Mouse (Mus musculus) MEL (cell line): ENCODE results near the gene Marveld2.

ENCODE experiments used
- CHD2 ChIP-seq: IDR thresholded peaks from 2 replicates; pipeline ENCODE4 v1.6.1; 2011; ENCODE audit warnings: low read length, improper control_type of control experiment
- CTCF ChIP-seq, 3 experiments: IDR thresholded peaks in 2 of 3; conservative IDR thresholded peaks in 1 of 3; 2 replicates each; pipeline ENCODE4 v1.5.1; 2011 to 2012; ENCODE audit warnings: low read length in 3 of 3, low read depth in 2 of 3, mild to moderate bottlenecking in 2 of 3, improper control_type of control experiment in 1 of 3, inconsistent platforms in 1 of 3, mixed read lengths in 1 of 3, moderate library complexity in 1 of 3; ENCODE audit not compliant: control insufficient read depth in 1 of 3, insufficient read depth in 1 of 3, poor library complexity in 1 of 3, severe bottlenecking in 1 of 3
- EP300 ChIP-seq, 2 experiments: IDR thresholded peaks; 2 replicates each; pipeline ENCODE4 v1.6.1; 2011; ENCODE audit warnings: improper control_type of control experiment in 2 of 2, low read length in 2 of 2, low read depth in 1 of 2, mild to moderate bottlenecking in 1 of 2
- HCFC1 ChIP-seq: IDR thresholded peaks from 2 replicates; pipeline ENCODE4 v1.6.1; 2012; ENCODE audit warnings: low read depth, mild to moderate bottlenecking, inconsistent platforms, low read length, improper control_type of control experiment, moderate library complexity
- MAX ChIP-seq: IDR thresholded peaks from 2 replicates; pipeline ENCODE4 v1.6.1; 2011; ENCODE audit warnings: low read length, improper control_type of control experiment
- MAZ ChIP-seq: IDR thresholded peaks from 2 replicates; pipeline ENCODE4 v1.6.1; 2012; ENCODE audit warnings: low read depth, mild to moderate bottlenecking, inconsistent platforms, low read length, improper control_type of control experiment
- MEF2A ChIP-seq: IDR thresholded peaks from 2 replicates; pipeline ENCODE4 v1.6.1; 2014; ENCODE audit warnings: low read depth, mild to moderate bottlenecking, inconsistent platforms, low read length, improper control_type of control experiment; ENCODE audit not compliant: poor library complexity, insufficient replicate concordance, severe bottlenecking; ENCODE audit errors: extremely low read depth
- POLR2A ChIP-seq, 2 experiments: IDR thresholded peaks; 2 replicates each; pipeline ENCODE4 v1.6.1; 2011 to 2012; ENCODE audit warnings: low read length in 2 of 2, mild to moderate bottlenecking in 2 of 2, control low read depth in 1 of 2, improper control_type of control experiment in 1 of 2, low read depth in 1 of 2, moderate library complexity in 1 of 2; ENCODE audit not compliant: control insufficient read depth in 1 of 2, insufficient read depth in 1 of 2, poor library complexity in 1 of 2
- SIN3A ChIP-seq: IDR thresholded peaks from 2 replicates; pipeline ENCODE4 v1.6.1; 2012; ENCODE audit warnings: low read length, improper control_type of control experiment, inconsistent platforms
- TCF12 ChIP-seq: IDR thresholded peaks from 2 replicates; pipeline ENCODE4 v1.6.1; 2014; ENCODE audit warnings: low read depth, mild to moderate bottlenecking, inconsistent platforms, low read length, improper control_type of control experiment, moderate library complexity
- UBTF ChIP-seq: IDR thresholded peaks from 2 replicates; pipeline ENCODE4 v1.6.1; 2012; ENCODE audit warnings: low read depth, mild to moderate bottlenecking, inconsistent platforms, low read length, improper control_type of control experiment, moderate library complexity, borderline replicate concordance; ENCODE audit not compliant: insufficient read depth
- USF2 ChIP-seq, 2 experiments: IDR thresholded peaks; 2 replicates each; pipeline ENCODE4 v1.6.1; 2011 to 2012; ENCODE audit warnings: improper control_type of control experiment in 2 of 2, low read length in 2 of 2, borderline replicate concordance in 1 of 2, inconsistent platforms in 1 of 2, low read depth in 1 of 2, mild to moderate bottlenecking in 1 of 2; ENCODE audit not compliant: insufficient read depth in 1 of 2
- ZMIZ1 ChIP-seq: IDR thresholded peaks from 2 replicates; pipeline ENCODE4 v1.6.1; 2012; ENCODE audit warnings: low read depth, mild to moderate bottlenecking, inconsistent platforms, low read length, improper control_type of control experiment, moderate library complexity
- ZNF384 ChIP-seq: IDR thresholded peaks from 2 replicates; pipeline ENCODE4 v1.6.1; 2012; ENCODE audit warnings: low read depth, mild to moderate bottlenecking, inconsistent platforms, low read length, improper control_type of control experiment

DNA sequence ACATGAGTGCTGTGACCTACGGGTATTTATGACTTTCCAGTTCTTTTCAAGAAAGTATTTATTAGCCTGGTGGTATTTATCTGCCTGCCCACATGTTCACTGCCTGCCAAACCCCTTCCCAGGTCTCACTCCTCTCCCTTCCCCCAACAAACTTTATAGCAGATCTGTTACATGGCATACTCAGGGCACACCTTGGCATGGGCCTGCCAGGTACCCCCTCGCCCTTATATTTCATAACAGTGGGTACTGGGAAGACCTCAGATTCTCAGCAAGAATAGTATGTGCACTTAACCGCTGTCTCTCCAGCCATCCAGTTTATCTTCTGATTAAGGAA is 21.3 kb downstream of the Marveld2 start:
- TF ChIP-seq SIN3A, result no peak
- no peak for TF ChIP-seq ZMIZ1
- no peak for TF ChIP-seq CTCF (IDR thresholded peaks at IDR 0.05 in 2 of 3, conservative IDR thresholded peaks at IDR 0.05 in 1 of 3; ENCODE audit: control insufficient read depth in 1 of 3, insufficient read depth in 1 of 3, low read depth in 2 of 3, low read length in 3 of 3, poor library complexity in 1 of 3, severe bottlenecking in 1 of 3)
- no peak for TF ChIP-seq POLR2A (IDR thresholded peaks at IDR 0.05; ENCODE audit: control insufficient read depth in 1 of 2, insufficient read depth in 1 of 2, low read depth in 1 of 2, low read length in 2 of 2, poor library complexity in 1 of 2)
- no peak for TF ChIP-seq UBTF
- no peak for TF ChIP-seq HCFC1
- no peak for TF ChIP-seq EP300 (IDR thresholded peaks at IDR 0.05; ENCODE audit: low read depth in 1 of 2, low read length in 2 of 2)
- no peak for TF ChIP-seq ZNF384
- no peak for TF ChIP-seq MAX
- no peak for TF ChIP-seq TCF12
- TF ChIP-seq MEF2A, result no peak
- TF ChIP-seq MAZ, result no peak
- TF ChIP-seq CHD2, result no peak
- no peak for TF ChIP-seq USF2 (IDR thresholded peaks at IDR 0.05; ENCODE audit: borderline replicate concordance in 1 of 2, insufficient read depth in 1 of 2, low read depth in 1 of 2, low read length in 2 of 2)
